Mouse (Mus musculus) liver, adult 10 weeks (tissue): ENCODE results near the gene Gramd4. TPM values are rescaled to one million over a fixed set of nuclear protein-coding genes. Genes with fewer than 3 reads are reported as not detected.

Experiments used
- polyA plus RNA-seq: library from polyadenylated mRNA; stranded (reverse); fragments of 350-450 nt; fragmentation: Illumina TruSeq; extraction: RNeasy Lipid Tissue Mini Kit (QIAGEN cat#74804); gene quantifications from one replicate; pipeline ENCODE4 v1.2.3, GENCODE M21; 2014; ENCODE audit warnings: low read depth, low replicate concordance

Gramd4 gene
- polyA plus RNA-seq: 0.66 TPM

GRCm38 (mm10) chr15:86057413-86057812 lies at the start of gene Gramd4:
Gene Gramd4 (plus strand): TSS chr15:86057695.

GRCm38 (mm10) chr15:86033191-86033841 lies 24.2 kb upstream of the Gramd4 start, which contains the start of gene Celsr1:
Gene Celsr1 (minus strand): TSS chr15:86033777.

GRCm38 (mm10) chr15:86185689-86186569 lies 128.4 kb downstream of the Gramd4 start, which contains the start of gene Cerk:
Gene Cerk (minus strand): TSS chr15:86186141.

Other genes with a start within 250 kb of the Gramd4 start
- gene Cdpf1, start 246.0 kb upstream of the Gramd4 start, polyA plus RNA-seq: 1.5 TPM
- gene Pkdrej, start 236.0 kb upstream of the Gramd4 start, polyA plus RNA-seq: not detected
- gene Ttc38, start 225.4 kb upstream of the Gramd4 start, polyA plus RNA-seq: 22.6 TPM
- not detected for gene Gtse1, start 197.9 kb upstream of the Gramd4 start, polyA plus RNA-seq
- 6.9 TPM for gene Trmu, start 178.4 kb upstream of the Gramd4 start, polyA plus RNA-seq
- gene Celsr1, start 23.9 kb upstream of the Gramd4 start, polyA plus RNA-seq: 0.93 TPM
- gene Cerk, start 128.4 kb downstream of the Gramd4 start, polyA plus RNA-seq: 0.74 TPM
- 1.4 TPM for gene Tbc1d22a, start 156.8 kb downstream of the Gramd4 start, polyA plus RNA-seq